Mouse (Mus musculus): Measurements from ENCODE around the gene 4931400O07Rik.

Gene 4931400O07Rik

GRCm38 (mm10) chrX:62467691-62468090 is at the start of gene 4931400O07Rik:
4931400O07Rik (plus strand) TSS chrX:62467991.
- no peak for DNase-seq

Measured in cerebellum, adult 9-10 months (tissue).